Mouse (Mus musculus): ENCODE measurements around the gene Gm13178. TPM values are rescaled to one million over a fixed set of nuclear protein-coding genes. Genes with fewer than 3 reads are reported as not detected.

Gene Gm13178
- polyA plus RNA-seq (2015; fragmentation: Nextera tagmentation; extraction: Ambion mirVana), result not detected in 2 replicates

DNA sequence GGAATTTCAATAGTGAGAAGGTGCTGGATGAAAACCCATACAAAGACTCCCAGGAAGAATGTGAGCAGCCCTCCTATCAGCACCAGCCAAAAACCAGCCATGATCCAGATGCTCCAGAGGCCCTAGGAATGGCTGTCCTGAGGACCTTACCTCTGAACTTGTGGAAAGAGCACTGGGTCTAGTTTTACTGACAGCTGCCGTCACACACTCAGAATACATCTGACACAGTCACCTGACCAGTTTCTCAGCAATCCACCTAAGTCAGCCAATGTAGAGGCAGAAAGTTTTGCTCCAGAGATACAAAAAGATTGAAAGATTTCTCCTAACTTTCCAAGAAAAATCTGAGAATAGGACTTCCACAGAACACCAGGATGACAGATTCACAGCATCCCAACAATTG lies at the start of gene Gm13178:
Gm13178 (minus strand) TSS at position 101 of the 400 bp plus-strand sequence.
- no peak within 1 kb of the TSS for H3K4me2 ChIP-seq (replicated peaks; ENCODE audit: low read depth, low read length)
- no peaks in the 10 kb centered on the region for H3K9me3 ChIP-seq (ENCODE audit: low read length)
- ATAC-seq (ENCODE audit: low FRiP score, low TSS enrichment), result no peak
- no peak within 1 kb of the TSS for H3K4me3 ChIP-seq (ENCODE audit: low read length)
- WGBS, result 86% methylated on average over 1 of the region's 1 CpGs
- H3K27me3 ChIP-seq (ENCODE audit: insufficient read depth, low read length), result no peaks in the 10 kb centered on the region
- no peaks in the 10 kb centered on the region for H3K4me1 ChIP-seq (ENCODE audit: insufficient read depth, low read length)
- no peak within 1 kb of the TSS for H3K27ac ChIP-seq (ENCODE audit: low read length)
- H3K36me3 ChIP-seq (ENCODE audit: insufficient read depth, low read length), result no peaks in the 10 kb centered on the region
- H3K9ac ChIP-seq (replicated peaks; ENCODE audit: low read length), result no peak within 1 kb of the TSS

DNA sequence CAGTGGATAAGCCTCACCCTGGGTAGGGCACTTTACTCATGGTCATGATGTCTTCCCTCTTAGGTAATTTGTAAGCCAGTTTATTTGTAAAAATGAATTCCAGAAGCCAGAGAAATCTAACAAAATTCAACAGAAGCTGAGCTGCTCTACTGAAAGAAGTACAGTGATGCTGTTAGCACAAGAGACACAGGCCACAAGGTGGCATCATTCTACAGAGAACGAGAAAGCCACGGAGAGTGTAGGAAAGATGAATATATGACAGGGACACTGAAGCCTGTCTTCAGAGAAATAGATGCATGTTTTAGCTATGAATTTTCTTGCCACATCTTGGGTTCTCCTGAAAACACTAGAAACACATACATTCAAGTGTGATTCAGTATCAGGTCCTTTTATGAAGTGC lies 44.5 kb upstream of the Gm13178 start:
- no peak overlapping the region for H3K4me3 ChIP-seq (ENCODE audit: low read length)
- no peak overlapping the region for H3K4me2 ChIP-seq (replicated peaks; ENCODE audit: low read depth, low read length)
- H3K9ac ChIP-seq (replicated peaks; ENCODE audit: low read length), result no peak overlapping the region
- H3K27me3 ChIP-seq (ENCODE audit: insufficient read depth, low read length), result no peaks in the 10 kb centered on the region
- no peaks in the 10 kb centered on the region for H3K9me3 ChIP-seq (ENCODE audit: low read length)
- H3K4me1 ChIP-seq (ENCODE audit: insufficient read depth, low read length), result no peaks in the 10 kb centered on the region
- ATAC-seq (ENCODE audit: low FRiP score, low TSS enrichment), result no peak
- no peaks in the 10 kb centered on the region for H3K36me3 ChIP-seq (ENCODE audit: insufficient read depth, low read length)
- 35% methylated on average over 2 of the region's 2 CpGs for WGBS
- no peak overlapping the region for H3K27ac ChIP-seq (ENCODE audit: low read length)

DNA sequence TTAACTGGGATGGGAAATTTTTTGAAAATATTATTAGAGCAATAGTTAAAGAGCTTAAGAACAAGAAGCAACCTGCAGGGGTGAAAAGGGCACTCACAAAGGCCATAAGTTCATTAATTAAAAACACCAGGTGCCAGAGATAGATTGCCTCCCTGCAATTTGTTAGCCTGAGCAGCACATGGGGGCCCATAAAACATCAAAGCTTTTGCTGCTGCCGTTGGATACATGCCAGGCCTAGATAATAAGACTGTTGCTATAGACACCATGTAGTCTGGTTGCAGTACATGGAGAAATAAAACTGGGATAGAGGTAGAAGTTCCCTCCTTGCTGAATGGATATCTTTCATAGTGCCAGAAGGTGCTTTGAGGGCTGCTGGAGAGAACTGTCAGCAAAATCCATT lies 27.9 kb upstream of the Gm13178 start:
- H3K27ac ChIP-seq (ENCODE audit: low read length), result no peak overlapping the region
- no peaks in the 10 kb centered on the region for H3K4me1 ChIP-seq (ENCODE audit: insufficient read depth, low read length)
- no peaks in the 10 kb centered on the region for H3K27me3 ChIP-seq (ENCODE audit: insufficient read depth, low read length)
- no peak overlapping the region for H3K4me2 ChIP-seq (replicated peaks; ENCODE audit: low read depth, low read length)
- no peaks in the 10 kb centered on the region for H3K9me3 ChIP-seq (ENCODE audit: low read length)
- 4% methylated on average over 1 of the region's 1 CpGs for WGBS
- H3K4me3 ChIP-seq (ENCODE audit: low read length), result no peak overlapping the region
- no peaks in the 10 kb centered on the region for H3K36me3 ChIP-seq (ENCODE audit: insufficient read depth, low read length)
- no peak overlapping the region for H3K9ac ChIP-seq (replicated peaks; ENCODE audit: low read length)
- no peak for ATAC-seq (ENCODE audit: low FRiP score, low TSS enrichment)

DNA sequence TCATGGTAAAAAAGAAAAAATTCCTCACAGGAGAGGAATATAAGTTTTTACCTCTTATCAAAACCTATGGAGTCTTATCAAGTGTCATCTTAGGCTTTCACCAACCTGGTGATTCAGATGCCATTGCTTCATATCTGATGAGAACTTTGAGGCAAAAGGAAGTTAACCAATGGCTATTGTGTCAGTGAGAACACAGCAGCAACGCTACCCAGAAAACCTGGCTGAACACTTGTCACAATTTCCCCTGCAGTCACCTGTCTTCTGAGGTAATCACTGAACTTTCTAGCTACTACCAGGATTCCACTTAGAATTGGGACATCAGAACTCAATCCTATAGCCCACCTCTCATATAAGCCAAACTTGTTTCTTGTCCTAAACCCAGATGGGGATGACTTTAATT lies 1.5 kb downstream of the Gm13178 start:
- no peak for ATAC-seq (ENCODE audit: low FRiP score, low TSS enrichment)
- H3K27ac ChIP-seq (ENCODE audit: low read length), result no peak overlapping the region
- no peaks in the 10 kb centered on the region for H3K27me3 ChIP-seq (ENCODE audit: insufficient read depth, low read length)
- H3K4me3 ChIP-seq (ENCODE audit: low read length), result no peak overlapping the region
- no peaks in the 10 kb centered on the region for H3K9me3 ChIP-seq (ENCODE audit: low read length)
- H3K36me3 ChIP-seq (ENCODE audit: insufficient read depth, low read length), result no peaks in the 10 kb centered on the region
- WGBS, result 78% methylated on average over 1 of the region's 1 CpGs
- no peak overlapping the region for H3K4me2 ChIP-seq (replicated peaks; ENCODE audit: low read depth, low read length)
- no peak overlapping the region for H3K9ac ChIP-seq (replicated peaks; ENCODE audit: low read length)
- H3K4me1 ChIP-seq (ENCODE audit: insufficient read depth, low read length), result no peaks in the 10 kb centered on the region

DNA sequence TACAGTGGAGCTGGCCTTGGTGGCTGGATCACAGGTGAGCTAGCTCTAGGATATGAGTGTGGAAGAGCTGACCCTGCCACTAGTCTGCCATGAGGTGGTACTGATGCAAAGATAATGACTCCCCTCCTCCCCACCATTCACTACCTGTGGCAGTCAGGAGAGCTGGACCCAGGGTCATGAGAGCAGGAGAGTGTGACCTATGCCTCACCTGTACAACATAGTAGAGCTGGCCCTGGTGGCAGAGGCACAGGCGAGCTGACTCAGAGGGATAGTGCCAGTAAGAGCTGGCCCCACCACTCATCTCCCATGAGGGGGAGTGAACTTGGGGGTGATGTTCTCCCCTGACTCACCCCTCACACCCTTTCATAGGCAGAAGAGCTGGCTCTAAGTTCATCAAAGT lies 2.9 kb downstream of the Gm13178 start:
- H3K27me3 ChIP-seq (ENCODE audit: insufficient read depth, low read length), result no peaks in the 10 kb centered on the region
- WGBS, result 83% methylated on average over 1 of the region's 1 CpGs
- H3K9me3 ChIP-seq (ENCODE audit: low read length), result no peaks in the 10 kb centered on the region
- H3K27ac ChIP-seq (ENCODE audit: low read length), result no peak overlapping the region
- no peak overlapping the region for H3K4me3 ChIP-seq (ENCODE audit: low read length)
- H3K4me2 ChIP-seq (replicated peaks; ENCODE audit: low read depth, low read length), result no peak overlapping the region
- no peak overlapping the region for H3K9ac ChIP-seq (replicated peaks; ENCODE audit: low read length)
- ATAC-seq (ENCODE audit: low FRiP score, low TSS enrichment), result no peak
- H3K36me3 ChIP-seq (ENCODE audit: insufficient read depth, low read length), result no peaks in the 10 kb centered on the region
- no peaks in the 10 kb centered on the region for H3K4me1 ChIP-seq (ENCODE audit: insufficient read depth, low read length)

DNA sequence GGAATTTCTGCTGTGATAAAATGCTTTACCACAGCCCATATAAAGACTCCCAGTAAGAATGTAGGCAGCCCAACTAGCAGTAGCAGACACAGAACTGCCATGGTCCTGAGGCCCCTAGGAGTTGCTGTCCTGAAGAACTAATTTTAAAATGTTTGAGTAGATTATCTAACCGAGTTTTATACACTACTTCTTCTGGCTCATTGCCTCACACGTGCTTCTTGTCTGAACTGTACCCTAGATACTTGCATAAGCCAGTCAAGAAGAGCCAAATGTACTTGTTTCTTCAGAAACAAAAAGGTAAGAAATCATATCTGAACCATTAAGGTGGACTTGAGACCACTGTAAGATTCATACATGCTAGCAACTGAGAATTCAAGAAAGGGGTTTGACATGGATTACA lies 34.9 kb downstream of the Gm13178 start, which contains the start of gene Gm436:
Gm436 (minus strand) TSS at position 101 of the 400 bp plus-strand sequence.
- H3K4me2 ChIP-seq (replicated peaks; ENCODE audit: low read depth, low read length), result no peak within 1 kb of the TSS
- H3K4me3 ChIP-seq (ENCODE audit: low read length), result no peak within 1 kb of the TSS
- no peak within 1 kb of the TSS for H3K27ac ChIP-seq (ENCODE audit: low read length)
- no peaks in the 10 kb centered on the region for H3K27me3 ChIP-seq (ENCODE audit: insufficient read depth, low read length)
- 54% methylated on average over 2 of the region's 2 CpGs for WGBS
- H3K36me3 ChIP-seq (ENCODE audit: insufficient read depth, low read length), result no peaks in the 10 kb centered on the region
- H3K4me1 ChIP-seq (ENCODE audit: insufficient read depth, low read length), result no peaks in the 10 kb centered on the region
- H3K9ac ChIP-seq (replicated peaks; ENCODE audit: low read length), result no peak within 1 kb of the TSS
- ATAC-seq (ENCODE audit: low FRiP score, low TSS enrichment), result no peak
- H3K9me3 ChIP-seq (ENCODE audit: low read length), result no peaks in the 10 kb centered on the region

Other genes with a start within 250 kb of the Gm13178 start
- gene 9430007A20Rik, start 201.6 kb downstream of the Gm13178 start, polyA plus RNA-seq (2015; fragmentation: Nextera tagmentation; extraction: Ambion mirVana), result not detected in 2 replicates
- not detected in 2 replicates for gene Gm13124, start 156.3 kb downstream of the Gm13178 start, polyA plus RNA-seq (2015; fragmentation: Nextera tagmentation; extraction: Ambion mirVana)
- gene Aadacl4, start 107.7 kb downstream of the Gm13178 start, polyA plus RNA-seq (2015; fragmentation: Nextera tagmentation; extraction: Ambion mirVana), result not detected in 2 replicates
- not detected in 2 replicates for gene Gm436, start 35.0 kb downstream of the Gm13178 start, polyA plus RNA-seq (2015; fragmentation: Nextera tagmentation; extraction: Ambion mirVana)
- gene Gm438, start 65.2 kb upstream of the Gm13178 start, polyA plus RNA-seq (2015; fragmentation: Nextera tagmentation; extraction: Ambion mirVana), result not detected in 2 replicates
- gene Dhrs3, start 171.4 kb upstream of the Gm13178 start, polyA plus RNA-seq (2015; fragmentation: Nextera tagmentation; extraction: Ambion mirVana), result 210 and 217 TPM in 2 replicates

All from kidney, embryonic 16.5 days (tissue).